Mouse (Mus musculus) spleen, adult 2 months (tissue): Measurements from ENCODE around the gene Slc18a2.

ENCODE experiments used
- CTCF ChIP-seq: fragments of 200-500 bp; IDR thresholded peaks from 2 replicates; pipeline ENCODE4 v1.5.1; 2011; ENCODE audit warnings: mild to moderate bottlenecking, inconsistent platforms; ENCODE audit not compliant: insufficient read depth, insufficient read length, insufficient replicate concordance; ENCODE audit errors: extremely low read depth
- POLR2A ChIP-seq: fragments of 200-500 bp; IDR thresholded peaks from 2 replicates; pipeline ENCODE4 v1.6.1; 2011; ENCODE audit warnings: low read depth, low read length, inconsistent platforms

DNA sequence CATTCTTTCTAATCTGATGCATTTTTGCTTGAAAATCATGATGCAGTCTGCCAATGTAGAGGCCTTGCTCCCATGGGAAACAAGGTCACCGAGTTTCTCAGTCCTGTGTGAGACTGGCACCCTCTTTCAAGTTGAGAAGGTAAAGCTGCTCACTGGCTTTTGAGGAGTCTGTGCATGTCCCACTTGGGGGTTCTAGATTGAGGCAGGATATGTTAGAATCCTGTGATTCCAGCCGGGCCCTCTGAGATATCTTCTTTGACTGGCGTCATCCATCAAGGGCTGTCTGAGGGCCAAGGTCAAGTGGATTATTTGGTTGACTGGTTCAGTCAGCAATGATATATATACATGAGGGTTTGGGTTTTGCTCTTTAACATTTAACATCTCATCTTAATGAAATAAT is 21.3 kb downstream of the Slc18a2 start:
- no peak for TF ChIP-seq CTCF
- TF ChIP-seq POLR2A, result no peak
